ENCODE assay signal across 8 mouse cellular contexts in genomic region chr10:45335434-45336422, GRCm38 (mm10). TPM values are rescaled to one million over a fixed set of nuclear protein-coding genes. Genes with fewer than 3 reads are reported as not detected.
DNase-seq lines count a peak whose midpoint lies in the region; ATAC-seq and TF ChIP-seq lines count a peak whose summit lies in the region.

Gene Bves (plus strand): TSS chr10:45335772.

- 2% methylated on average over 61 of the region's 116 CpGs for WGBS in hindbrain, embryonic 11.5 days
- WGBS in limb, embryonic 13.5 days, result under 1% methylated on average over 100 of the region's 116 CpGs
- whole genome bisulfite sequencing in olfactory bulb, adult 2 months, result 2% methylated on average over 116 of the region's 116 CpGs

- peak; percentile 18 for DNase-seq in adrenal gland, postnatal 14 days
- DNase-seq in adrenal gland, adult 8-10 months, result no peak
- peak; percentile 44 for DNase-seq in R1 (ENCODE audit: low read depth, low spot score)
- DNase-seq in hindbrain, embryonic 11.5 days (ENCODE audit: low spot score), result peak; percentile 69
- DNase-seq in yolk sac, embryonic 10.5 days (ENCODE audit: low spot score), result peak; percentile 45

- H3K27me3 ChIP-seq in hindbrain, embryonic 11.5 days (ENCODE audit: control insufficient read depth, insufficient read depth, low read length), result peaks cover 11% of the 10 kb centered on the region
- peaks cover 11% of the 10 kb centered on the region for H3K27me3 ChIP-seq in limb, embryonic 13.5 days

- H3K36me3 ChIP-seq in hindbrain, embryonic 11.5 days (ENCODE audit: control insufficient read depth, insufficient read depth, low read length), result no peaks in the 10 kb centered on the region
- no peaks in the 10 kb centered on the region for H3K36me3 ChIP-seq in limb, embryonic 13.5 days

- peak within 1 kb of the TSS; percentile 73 for H3K9ac ChIP-seq in hindbrain, embryonic 11.5 days (ENCODE audit: low read depth, low read length)
- H3K9ac ChIP-seq in limb, embryonic 13.5 days, result peak within 1 kb of the TSS; percentile 76

- H3K9me3 ChIP-seq in hindbrain, embryonic 11.5 days (ENCODE audit: control insufficient read depth, low read length), result no peaks in the 10 kb centered on the region
- no peaks in the 10 kb centered on the region for H3K9me3 ChIP-seq in limb, embryonic 13.5 days

- no peak for TF ChIP-seq CTCF in olfactory bulb, adult 2 months (IDR thresholded peaks at IDR 0.05; ENCODE audit: insufficient read depth, low read depth, low read length)

- H3K4me2 ChIP-seq in hindbrain, embryonic 11.5 days (replicated peaks; ENCODE audit: low read depth, low read length), result peak within 1 kb of the TSS; percentile 88
- H3K4me2 ChIP-seq in limb, embryonic 13.5 days (replicated peaks), result peak within 1 kb of the TSS; percentile 72

- no peaks in the 10 kb centered on the region for H3K4me1 ChIP-seq in hindbrain, embryonic 11.5 days (replicated peaks; ENCODE audit: control insufficient read depth, insufficient read depth, low read length)
- peaks cover 2% of the 10 kb centered on the region; the same call in 1 of the 2 replicates for H3K4me1 ChIP-seq in limb, embryonic 13.5 days
- H3K4me1 ChIP-seq in olfactory bulb, adult 2 months (ENCODE audit: control insufficient read depth, insufficient read depth, low read length), result no peaks in the 10 kb centered on the region

- no peak within 1 kb of the TSS for H3K27ac ChIP-seq in hindbrain, embryonic 11.5 days (ENCODE audit: low read depth, low read length)
- peak within 1 kb of the TSS; percentile 39; the same call in 1 of the 2 replicates for H3K27ac ChIP-seq in limb, embryonic 13.5 days
- H3K27ac ChIP-seq in olfactory bulb, adult 2 months (ENCODE audit: insufficient read depth, low read depth, low read length), result no peak within 1 kb of the TSS

- no peak for TF ChIP-seq POLR2A in olfactory bulb, adult 2 months (IDR thresholded peaks at IDR 0.05; ENCODE audit: insufficient read depth, low read depth, low read length)

- peak within 1 kb of the TSS; percentile 65 for H3K4me3 ChIP-seq in hindbrain, embryonic 11.5 days (ENCODE audit: low read depth, low read length)
- H3K4me3 ChIP-seq in limb, embryonic 13.5 days, result peak within 1 kb of the TSS; percentile 72
- peak within 1 kb of the TSS; percentile 60 for H3K4me3 ChIP-seq in olfactory bulb, adult 2 months (ENCODE audit: insufficient read depth, low read depth, low read length)

- ATAC-seq in frontal cortex, adult (ENCODE audit: low TSS enrichment), result peak; percentile 66
- ATAC-seq in hindbrain, embryonic 11.5 days (ENCODE audit: low FRiP score), result peak; percentile 84
- ATAC-seq in limb, embryonic 13.5 days (ENCODE audit: low FRiP score, low read depth), result peak; percentile 83

RNA-seq across cellular contexts. Expression of gene Bves, which starts in this region (rescaled TPM):
- total RNA-seq in adrenal gland, postnatal 14 days (2021), result 0.41 and 0.53 TPM in 2 replicates
- total RNA-seq in adrenal gland, adult 8-10 months (2022), result under 1 TPM in 3 of 4 experiments, not detected in 1; 0.09 to 0.42 (median 0.12) TPM
- 1.9 and 2.4 TPM in 2 replicates for polyA plus RNA-seq in hindbrain, embryonic 11.5 days (2014; fragmentation: Nextera tagmentation; extraction: Ambion mirVana)
- 4.6 and 6.5 TPM in 2 replicates for polyA plus RNA-seq in limb, embryonic 13.5 days (2015; fragmentation: Nextera tagmentation; extraction: Ambion mirVana)
- polyA plus RNA-seq in olfactory bulb, adult 2 months (2012; ENCODE audit: insufficient read depth, insufficient read length, low replicate concordance, missing spikeins), result not detected in 2 replicates

Comparison
In these comparisons a context has a peak if more than half of its experiments do, and no peak if none do; other contexts are left out.
1. Peak in DNase-seq in adrenal gland, postnatal 14 days; RNA of the gene not detected or under 1 TPM.